Mouse (Mus musculus) limb, embryonic 10.5 days (tissue): ENCODE measurements at regions not wholly inside any gene's neighbourhood (a gene's known extent, or its start where the extent isn't known, plus 50 kb on each side); places are given as distances from the start of the nearest gene placed in this dataset.
A peak's percentile ranks its signal among the peaks of the same experiment; 100 is the strongest.

Source experiments
- DNase-seq: peaks from one replicate; pipeline ENCODE4 v3.0.0-alpha.2; 2017; ENCODE audit warnings: low spot score
- H3K27ac ChIP-seq: fragments of 300-500 bp; sonication (generic); 2 replicates; pipeline ENCODE4 v1.5.1; 2016; ENCODE audit warnings: mild to moderate bottlenecking
- H3K27me3 ChIP-seq: fragments of 300-500 bp; sonication (generic); 2 replicates; pipeline ENCODE4 v1.6.1; 2016; ENCODE audit warnings: low read depth, mild to moderate bottlenecking; ENCODE audit not compliant: poor library complexity, severe bottlenecking
- H3K36me3 ChIP-seq: fragments of 300-500 bp; sonication (generic); 2 replicates; pipeline ENCODE4 v1.6.1; 2016; ENCODE audit warnings: mild to moderate bottlenecking, moderate library complexity
- H3K4me1 ChIP-seq: fragments of 300-500 bp; sonication (generic); 2 replicates; pipeline ENCODE4 v1.6.1; 2016
- H3K4me3 ChIP-seq: fragments of 300-500 bp; sonication (generic); 2 replicates; pipeline ENCODE4 v1.5.1; 2016; ENCODE audit warnings: mild to moderate bottlenecking, moderate library complexity
- H3K9me3 ChIP-seq: fragments of 300-500 bp; sonication (generic); replicated peaks from 2 replicates; pipeline ENCODE4 v1.6.1; 2016; ENCODE audit warnings: mild to moderate bottlenecking
- WGBS: fragments of 180-500 bp; shearing (Covaris S2); methylation state at CpG from one replicate; pipeline ENCODE4 v1.1.7; 2016; 5-methylcytosine and 5-hydroxymethylcytosine counted together

- Histone ChIP-seq H3K9me3 (no peaks in the 10 kb centered on the region), H3K4me3 (no peak overlapping the region), H3K27ac (no peak overlapping the region), H3K4me1 (no peaks in the 10 kb centered on the region), H3K36me3 (no peaks in the 10 kb centered on the region), H3K27me3 (no peaks in the 10 kb centered on the region)
- no peak for DNase-seq
- WGBS = 80% methylated on average over 3 of the region's 3 CpGs
Measured at GRCm38 (mm10) chr12:119069747-119070146, 103.5 kb upstream of the Abcb5 start.

DNA sequence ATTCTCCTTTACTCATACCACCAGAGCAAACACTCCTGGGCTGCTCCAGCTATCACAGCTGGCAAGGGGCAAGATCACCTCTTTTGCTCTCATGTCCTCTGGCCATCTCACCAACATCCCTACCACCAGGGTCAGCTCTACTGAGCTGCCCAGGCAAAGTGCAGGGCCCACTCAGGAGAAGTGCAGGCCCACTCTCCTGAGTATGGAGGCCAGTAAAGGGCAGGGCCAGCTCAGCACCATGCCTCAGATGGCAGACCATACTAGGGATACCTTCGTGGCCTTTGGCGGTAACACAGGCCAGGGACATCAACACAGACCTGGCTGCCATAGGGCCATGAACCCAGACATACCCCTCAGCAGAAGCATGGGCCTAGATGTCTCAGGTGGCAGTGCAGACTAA, 101.9 kb upstream of the Abcb5 start:
- H3K4me1 ChIP-seq = no peaks in the 10 kb centered on the region
- H3K27ac ChIP-seq = no peak overlapping the region
- H3K9me3 ChIP-seq = no peaks in the 10 kb centered on the region
- WGBS = 92% methylated on average over 2 of the region's 2 CpGs
- H3K36me3 ChIP-seq = no peaks in the 10 kb centered on the region
- DNase-seq = no peak
- H3K27me3 ChIP-seq = no peaks in the 10 kb centered on the region
- no peak overlapping the region for H3K4me3 ChIP-seq

GRCm38 (mm10) chr12:119062931-119063330, 96.7 kb upstream of the Abcb5 start:
- Histone ChIP-seq H3K36me3 (no peaks in the 10 kb centered on the region), H3K27me3 (no peaks in the 10 kb centered on the region), H3K9me3 (no peaks in the 10 kb centered on the region), H3K4me1 (no peaks in the 10 kb centered on the region), H3K27ac (no peak overlapping the region), H3K4me3 (no peak overlapping the region)
- no peak for DNase-seq
- WGBS = 75% methylated on average over 2 of the region's 2 CpGs

DNA sequence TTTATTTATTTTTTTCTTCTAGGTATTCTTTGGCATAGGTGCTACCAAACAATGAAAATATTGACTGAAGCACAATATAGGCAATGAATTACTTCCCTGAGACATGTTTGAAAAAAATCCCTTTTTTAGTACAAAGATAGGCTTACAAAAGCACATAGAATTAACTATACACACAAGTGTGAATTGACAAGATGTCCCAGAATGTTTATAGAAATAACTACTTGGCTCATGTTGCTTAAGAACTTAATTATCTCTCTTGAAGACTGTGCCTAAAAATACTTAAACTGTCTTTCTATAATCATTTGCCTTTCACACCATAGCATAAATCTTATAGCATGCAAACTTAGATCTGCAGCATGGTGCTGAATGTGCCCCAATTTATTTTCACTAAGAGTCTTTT, 96.3 kb upstream of the Abcb5 start:
- Histone ChIP-seq H3K9me3 (no peaks in the 10 kb centered on the region), H3K4me1 (no peaks in the 10 kb centered on the region), H3K4me3 (no peak overlapping the region), H3K27ac (no peak overlapping the region), H3K27me3 (no peaks in the 10 kb centered on the region), H3K36me3 (no peaks in the 10 kb centered on the region)
- DNase-seq = no peak

- Histone ChIP-seq H3K9me3 (no peaks in the 10 kb centered on the region), H3K36me3 (no peaks in the 10 kb centered on the region), H3K27me3 (no peaks in the 10 kb centered on the region), H3K4me3 (no peak overlapping the region), H3K27ac (no peak overlapping the region), H3K4me1 (no peaks in the 10 kb centered on the region)
- no peak for DNase-seq
- WGBS = 54% methylated on average over 3 of the region's 3 CpGs
Measured at GRCm38 (mm10) chr12:119054560-119054959, 88.3 kb upstream of the Abcb5 start.

- no peak for DNase-seq
- no peak overlapping the region for H3K4me3 ChIP-seq
- no peaks in the 10 kb centered on the region for H3K4me1 ChIP-seq
- no peaks in the 10 kb centered on the region for H3K9me3 ChIP-seq
- WGBS = 65% methylated on average over 2 of the region's 2 CpGs
- H3K27me3 ChIP-seq = no peaks in the 10 kb centered on the region
- H3K36me3 ChIP-seq = no peaks in the 10 kb centered on the region
- no peak overlapping the region for H3K27ac ChIP-seq
Measured at GRCm38 (mm10) chr12:119051692-119052379, 85.6 kb upstream of the Abcb5 start.

- Histone ChIP-seq H3K27me3 (no peaks in the 10 kb centered on the region), H3K4me3 (no peak overlapping the region), H3K36me3 (no peaks in the 10 kb centered on the region), H3K4me1 (no peaks in the 10 kb centered on the region), H3K9me3 (no peaks in the 10 kb centered on the region), H3K27ac (no peak overlapping the region)
- no peak for DNase-seq
- 94% methylated on average over 3 of the region's 3 CpGs for WGBS
Measured at GRCm38 (mm10) chr12:119038306-119038705, 72.1 kb upstream of the Abcb5 start.

- Histone ChIP-seq H3K36me3 (no peaks in the 10 kb centered on the region), H3K4me1 (no peaks in the 10 kb centered on the region), H3K27ac (no peak overlapping the region), H3K9me3 (no peaks in the 10 kb centered on the region), H3K4me3 (no peak overlapping the region), H3K27me3 (no peaks in the 10 kb centered on the region)
- WGBS = 94% methylated on average over 4 of the region's 4 CpGs
- no peak for DNase-seq
Measured at GRCm38 (mm10) chr12:119034828-119035227, 68.6 kb upstream of the Abcb5 start.

DNA sequence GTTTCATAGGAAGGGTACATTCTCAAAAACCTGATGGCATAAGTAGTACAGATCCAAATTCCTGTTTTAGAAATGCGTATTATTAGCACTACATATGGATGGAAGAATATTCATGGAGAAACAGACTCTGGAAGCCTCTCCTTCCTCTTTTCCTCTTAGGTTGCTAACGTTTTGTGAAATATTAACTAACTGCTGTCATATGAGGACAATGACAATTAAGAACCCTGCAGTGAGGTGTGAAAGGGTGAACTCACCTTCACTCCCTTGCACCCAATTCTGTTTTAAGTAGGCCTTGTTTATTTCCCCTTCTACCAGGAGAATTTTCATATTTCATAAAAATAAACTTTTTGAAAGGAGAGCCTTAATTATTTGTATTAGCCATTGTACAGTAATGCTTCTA, 62.5 kb upstream of the Abcb5 start:
- Histone ChIP-seq H3K4me1 (peaks cover 6% of the 10 kb centered on the region; the same call in 1 of the 2 replicates), H3K4me3 (no peak overlapping the region), H3K27me3 (no peaks in the 10 kb centered on the region), H3K36me3 (no peaks in the 10 kb centered on the region), H3K27ac (no peak overlapping the region), H3K9me3 (no peaks in the 10 kb centered on the region)
- WGBS = 92% methylated on average over 2 of the region's 2 CpGs
- DNase-seq = no peak

- WGBS = 81% methylated on average over 2 of the region's 2 CpGs
- no peak for DNase-seq
- no peak overlapping the region for H3K27ac ChIP-seq
- no peaks in the 10 kb centered on the region for H3K36me3 ChIP-seq
- H3K9me3 ChIP-seq = no peaks in the 10 kb centered on the region
- no peak overlapping the region for H3K4me3 ChIP-seq
- no peaks in the 10 kb centered on the region for H3K27me3 ChIP-seq
- peaks cover 6% of the 10 kb centered on the region; the same call in 1 of the 2 replicates for H3K4me1 ChIP-seq
Measured at GRCm38 (mm10) chr12:119028161-119028560, 61.9 kb upstream of the Abcb5 start.

DNA sequence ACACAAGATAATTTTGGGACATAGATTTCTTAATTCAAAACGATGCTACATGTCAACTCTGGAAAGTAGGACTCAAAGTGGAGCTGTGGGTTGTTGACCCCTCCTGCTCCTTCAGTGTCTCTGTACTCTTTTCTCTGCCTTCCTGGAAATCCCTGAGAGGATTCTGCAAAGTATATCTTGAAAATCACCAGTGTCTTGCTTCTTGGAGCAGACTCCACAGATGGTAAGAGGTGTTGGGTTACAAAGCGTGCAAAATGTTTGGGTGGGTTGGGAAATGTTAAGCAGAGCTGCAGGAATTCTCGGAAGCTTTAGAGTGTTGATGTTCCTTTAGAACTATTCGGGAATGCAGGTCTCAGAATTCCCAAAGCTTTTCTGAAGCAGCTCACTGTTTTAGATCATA, 61.5 kb upstream of the Abcb5 start:
- Histone ChIP-seq H3K4me1 (peaks cover 6% of the 10 kb centered on the region; the same call in 1 of the 2 replicates), H3K36me3 (no peaks in the 10 kb centered on the region), H3K9me3 (no peaks in the 10 kb centered on the region), H3K4me3 (no peak overlapping the region), H3K27me3 (no peaks in the 10 kb centered on the region), H3K27ac (no peak overlapping the region)
- 50% methylated on average over 4 of the region's 4 CpGs for WGBS
- DNase-seq = no peak

DNA sequence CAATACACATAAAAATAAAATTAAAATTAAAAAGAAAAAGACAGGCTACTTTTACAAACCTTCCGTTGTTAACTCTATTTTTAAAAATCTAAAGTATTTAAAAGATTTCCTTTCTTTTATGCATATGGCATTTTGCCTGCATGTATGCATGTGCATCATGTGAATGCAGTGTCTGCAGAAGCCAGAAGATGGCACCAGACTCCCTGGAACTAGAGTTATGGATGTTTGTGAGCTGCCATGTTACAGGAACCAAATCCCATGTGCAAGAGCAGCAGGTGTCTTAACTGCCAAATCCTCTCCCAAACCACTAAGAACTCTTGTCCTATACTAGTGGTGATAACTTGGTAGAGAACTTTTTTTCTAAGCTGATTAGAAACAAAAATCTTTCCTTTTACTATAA, 60.1 kb upstream of the Abcb5 start:
- Histone ChIP-seq H3K4me1 (peaks cover 6% of the 10 kb centered on the region; the same call in 1 of the 2 replicates), H3K27me3 (no peaks in the 10 kb centered on the region), H3K36me3 (no peaks in the 10 kb centered on the region), H3K4me3 (no peak overlapping the region), H3K9me3 (no peaks in the 10 kb centered on the region), H3K27ac (no peak overlapping the region)
- WGBS = 60% methylated on average over 1 of the region's 1 CpGs
- DNase-seq = peak; percentile 50

- 78% methylated on average over 1 of the region's 1 CpGs for WGBS
- H3K27me3 ChIP-seq = no peaks in the 10 kb centered on the region
- no peaks in the 10 kb centered on the region for H3K36me3 ChIP-seq
- H3K27ac ChIP-seq = no peak overlapping the region
- H3K9me3 ChIP-seq = no peaks in the 10 kb centered on the region
- no peak overlapping the region for H3K4me3 ChIP-seq
- peaks cover 6% of the 10 kb centered on the region; the same call in 1 of the 2 replicates for H3K4me1 ChIP-seq
- no peak for DNase-seq
Measured at GRCm38 (mm10) chr12:119024063-119024462, 57.8 kb upstream of the Abcb5 start.
